Mouse (Mus musculus): ENCODE measurements around the gene Mllt6. TPM values are rescaled to one million over a fixed set of nuclear protein-coding genes. Genes with fewer than 3 reads are reported as not detected.

Gene Mllt6
- 113 and 142 TPM in 2 replicates for total RNA-seq (2012; rRNA removed)

DNA sequence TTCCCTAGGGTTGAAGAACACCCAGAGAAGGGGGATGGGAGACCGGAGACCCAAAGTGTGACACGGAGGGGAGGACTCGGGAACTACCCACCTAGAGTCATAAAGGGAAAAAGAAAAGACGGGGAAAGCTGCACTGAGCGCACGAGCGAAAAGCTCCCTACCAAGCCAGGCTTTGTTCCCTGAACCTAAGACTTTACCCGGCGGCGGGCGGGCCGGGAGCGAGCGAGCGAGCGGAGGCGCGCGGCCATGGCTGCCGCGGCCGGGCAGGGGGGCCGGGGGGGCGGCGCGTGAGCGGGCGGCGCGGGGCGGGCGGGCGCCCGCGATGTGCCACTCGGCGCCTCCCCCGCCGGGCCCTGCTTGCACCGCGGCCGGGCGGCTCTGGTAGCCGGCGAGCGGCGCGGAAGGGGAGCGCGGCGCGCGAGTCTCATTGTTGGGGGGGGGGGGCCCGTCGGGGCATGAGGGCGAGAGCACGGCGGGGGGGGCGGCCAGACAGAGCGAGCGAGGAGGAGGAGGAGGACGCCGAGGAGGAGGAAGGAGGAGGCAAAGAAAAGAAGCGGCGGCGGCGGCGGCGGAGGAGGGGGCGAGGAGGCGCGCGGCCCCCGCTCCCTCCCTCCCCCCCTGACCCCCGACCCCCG lies at the start of gene Mllt6:
Mllt6 (plus strand) TSS at position 522 of the 635 bp plus-strand sequence.
- peak within 1 kb of the TSS; percentile 96 for H3K9ac ChIP-seq (ENCODE audit: insufficient read depth, low read depth, low read length, poor library complexity, severe bottlenecking)
- TF ChIP-seq ZC3H11A (IDR thresholded peaks at IDR 0.05; ENCODE audit: borderline replicate concordance, low read depth, low read length): no peak
- TF ChIP-seq ZNF384 (IDR thresholded peaks at IDR 0.05; ENCODE audit: low read depth, low read length): no peak
- no peak for TF ChIP-seq CHD2 (IDR thresholded peaks at IDR 0.05; ENCODE audit: low read depth, low read length)
- TF ChIP-seq MAFK (IDR thresholded peaks at IDR 0.05; ENCODE audit: insufficient read depth, low read depth, low read length): no peak
- no peak for TF ChIP-seq HCFC1 (IDR thresholded peaks at IDR 0.05; ENCODE audit: borderline replicate concordance, insufficient read depth, low read length)

DNA sequence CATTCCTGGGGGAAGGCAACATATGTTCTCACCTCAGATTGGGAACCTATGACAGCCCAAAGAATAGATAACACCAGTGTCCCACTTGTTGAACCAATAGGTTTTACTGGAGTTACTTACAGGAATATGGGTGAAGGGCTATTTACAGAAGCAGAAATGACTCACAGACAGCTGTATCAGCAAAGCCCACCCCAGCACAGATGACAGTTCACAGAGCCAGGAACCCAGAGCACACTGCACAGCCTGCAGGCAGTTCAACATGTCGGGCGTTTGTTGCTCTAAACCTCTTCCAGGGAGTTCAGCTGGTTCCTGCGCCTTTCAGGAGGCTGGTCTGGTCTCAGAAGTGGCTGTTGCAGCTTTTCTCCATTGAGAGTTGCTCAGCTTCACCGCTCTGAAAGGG lies 47.9 kb upstream of the Mllt6 start:
- in situ Hi-C loops (cut with MboI; ENCODE audit: low sequenced_read_pairs in 2 of 2, unreplicated experiment in 2 of 2): no loop called here
- Histone ChIP-seq H3K36me3 (ENCODE audit: control insufficient read depth, insufficient read depth, low read length, poor library complexity, severe bottlenecking) (peaks cover 17% of the 10 kb centered on the region), H3K4me3 (ENCODE audit: insufficient read depth in 1 of 2, low read depth in 1 of 2, low read length in 2 of 2, poor library complexity in 1 of 2, severe bottlenecking in 1 of 2) (no peak overlapping the region), H3K4me1 (ENCODE audit: control insufficient read depth in 2 of 2, insufficient read depth in 2 of 2, low read length in 2 of 2, poor library complexity in 1 of 2) (peaks cover 0 to 12% of the 10 kb centered on the region in 2 experiments; a peak in 2 of 4 replicates), H3K27ac (ENCODE audit: insufficient read depth, low read depth, low read length, poor library complexity, severe bottlenecking) (no peak overlapping the region), H3K9ac (ENCODE audit: insufficient read depth, low read depth, low read length, poor library complexity, severe bottlenecking) (no peak overlapping the region), H3K9me3 (ENCODE audit: control insufficient read depth, insufficient read depth, low read depth, low read length) (no peaks in the 10 kb centered on the region)
- no peak for DNase-seq (ENCODE audit: low read depth, low spot score)
- no peak for TF ChIP-seq HCFC1 (IDR thresholded peaks at IDR 0.05; ENCODE audit: borderline replicate concordance, insufficient read depth, low read length)
- no peak for TF ChIP-seq ZC3H11A (IDR thresholded peaks at IDR 0.05; ENCODE audit: borderline replicate concordance, low read depth, low read length)
- TF ChIP-seq ZNF384 (IDR thresholded peaks at IDR 0.05; ENCODE audit: low read depth, low read length): no peak
- TF ChIP-seq CHD2 (IDR thresholded peaks at IDR 0.05; ENCODE audit: low read depth, low read length): no peak
- no peak for TF ChIP-seq MAFK (IDR thresholded peaks at IDR 0.05; ENCODE audit: insufficient read depth, low read depth, low read length)

More for the DNA sequence above, at the start of gene Mllt6:
- Histone ChIP-seq H3K4me1 (ENCODE audit: control insufficient read depth in 2 of 2, insufficient read depth in 2 of 2, low read length in 2 of 2, poor library complexity in 1 of 2) (peaks cover 6 to 15% of the 10 kb centered on the region in 2 experiments; a peak in 3 of 4 replicates), H3K4me3 (ENCODE audit: insufficient read depth in 1 of 2, low read depth in 1 of 2, low read length in 2 of 2, poor library complexity in 1 of 2, severe bottlenecking in 1 of 2) (peak within 1 kb of the TSS; percentile 86 to 91), H3K9me3 (ENCODE audit: control insufficient read depth, insufficient read depth, low read depth, low read length) (no peaks in the 10 kb centered on the region), H3K27ac (ENCODE audit: insufficient read depth, low read depth, low read length, poor library complexity, severe bottlenecking) (peak within 1 kb of the TSS; percentile 100), H3K36me3 (ENCODE audit: control insufficient read depth, insufficient read depth, low read length, poor library complexity, severe bottlenecking) (peaks cover 22% of the 10 kb centered on the region)
- no peak for DNase-seq (ENCODE audit: low read depth, low spot score)
- in situ Hi-C loops (cut with MboI; ENCODE audit: low sequenced_read_pairs in 2 of 2, unreplicated experiment in 2 of 2): no loop called here

DNA sequence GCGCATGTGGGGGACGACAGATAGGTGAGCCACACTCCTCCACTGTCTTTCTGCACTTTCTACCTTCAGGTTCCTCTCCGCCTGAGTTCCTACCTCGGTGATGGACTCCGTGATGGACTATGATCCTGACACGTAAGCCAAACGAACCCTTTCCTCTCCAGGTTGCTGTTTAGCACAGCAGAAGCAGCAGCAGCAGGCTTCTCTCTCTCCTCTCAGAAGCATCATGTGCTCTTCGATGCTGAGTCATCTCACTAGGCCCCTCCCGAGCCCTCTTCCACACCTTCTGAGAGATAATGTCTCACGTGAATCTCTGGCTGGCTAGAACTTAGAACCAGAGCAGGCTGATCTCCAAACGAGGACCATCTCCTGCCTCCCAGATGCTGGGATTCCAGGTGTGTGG lies 44.8 kb upstream of the Mllt6 start:
- TF ChIP-seq MAFK (IDR thresholded peaks at IDR 0.05; ENCODE audit: insufficient read depth, low read depth, low read length) (peak; percentile 64; the same call in 1 of the 2 replicates), CHD2 (IDR thresholded peaks at IDR 0.05; ENCODE audit: low read depth, low read length) (no peak)
- in situ Hi-C loops (cut with MboI; ENCODE audit: low sequenced_read_pairs in 2 of 2, unreplicated experiment in 2 of 2): no loop called here
- H3K27ac ChIP-seq (ENCODE audit: insufficient read depth, low read depth, low read length, poor library complexity, severe bottlenecking): peak overlapping the region; percentile 58; the same call in 1 of the 2 replicates

DNA sequence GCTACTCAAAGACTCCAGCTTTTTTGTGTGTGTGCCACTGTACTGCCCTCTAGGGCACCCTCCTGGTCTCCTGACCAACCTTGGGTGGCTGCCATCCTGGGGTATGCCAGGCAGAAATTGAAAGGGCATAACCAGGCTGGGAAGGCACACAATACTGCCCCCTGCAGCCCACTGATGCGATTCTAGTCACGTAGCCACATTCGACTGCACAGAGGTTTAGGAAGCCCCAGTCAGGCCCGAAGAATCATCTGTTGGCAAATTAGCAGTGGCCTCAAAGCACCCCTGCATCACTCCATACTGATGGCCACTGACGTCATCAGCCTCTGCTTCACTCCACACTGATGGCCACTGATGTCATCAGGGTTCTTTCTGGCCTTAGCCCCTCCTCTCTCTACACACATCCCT lies 43.8 kb upstream of the Mllt6 start:
- peaks cover 29% of the 10 kb centered on the region for H3K36me3 ChIP-seq (ENCODE audit: control insufficient read depth, insufficient read depth, low read length, poor library complexity, severe bottlenecking)
- DNase-seq (ENCODE audit: low read depth, low spot score): no peak
- in situ Hi-C loops (cut with MboI; ENCODE audit: low sequenced_read_pairs in 2 of 2, unreplicated experiment in 2 of 2): no loop called here
- H3K9me3 ChIP-seq (ENCODE audit: control insufficient read depth, insufficient read depth, low read depth, low read length): no peaks in the 10 kb centered on the region
- TF ChIP-seq CHD2 (IDR thresholded peaks at IDR 0.05; ENCODE audit: low read depth, low read length) (no peak), ZNF384 (IDR thresholded peaks at IDR 0.05; ENCODE audit: low read depth, low read length) (no peak), ZC3H11A (IDR thresholded peaks at IDR 0.05; ENCODE audit: borderline replicate concordance, low read depth, low read length) (no peak), MAFK (IDR thresholded peaks at IDR 0.05; ENCODE audit: insufficient read depth, low read depth, low read length) (no peak), HCFC1 (IDR thresholded peaks at IDR 0.05; ENCODE audit: borderline replicate concordance, insufficient read depth, low read length) (no peak)
- no peak overlapping the region for H3K27ac ChIP-seq (ENCODE audit: insufficient read depth, low read depth, low read length, poor library complexity, severe bottlenecking)
- H3K4me1 ChIP-seq (ENCODE audit: control insufficient read depth in 2 of 2, insufficient read depth in 2 of 2, low read length in 2 of 2, poor library complexity in 1 of 2): peaks cover 0 to 12% of the 10 kb centered on the region in 2 experiments; a peak in 2 of 4 replicates
- no peak overlapping the region for H3K4me3 ChIP-seq (ENCODE audit: insufficient read depth in 1 of 2, low read depth in 1 of 2, low read length in 2 of 2, poor library complexity in 1 of 2, severe bottlenecking in 1 of 2)
- no peak overlapping the region for H3K9ac ChIP-seq (ENCODE audit: insufficient read depth, low read depth, low read length, poor library complexity, severe bottlenecking)

More for the DNA sequence above, 44.8 kb upstream of the Mllt6 start:
- H3K4me3 ChIP-seq (ENCODE audit: insufficient read depth in 1 of 2, low read depth in 1 of 2, low read length in 2 of 2, poor library complexity in 1 of 2, severe bottlenecking in 1 of 2): no peak overlapping the region; a peak in 1 of 4 replicates
- DNase-seq (ENCODE audit: low read depth, low spot score): no peak
- peaks cover 28% of the 10 kb centered on the region for H3K36me3 ChIP-seq (ENCODE audit: control insufficient read depth, insufficient read depth, low read length, poor library complexity, severe bottlenecking)
- peaks cover 0 to 12% of the 10 kb centered on the region in 2 experiments; a peak in 2 of 4 replicates for H3K4me1 ChIP-seq (ENCODE audit: control insufficient read depth in 2 of 2, insufficient read depth in 2 of 2, low read length in 2 of 2, poor library complexity in 1 of 2)
- H3K9me3 ChIP-seq (ENCODE audit: control insufficient read depth, insufficient read depth, low read depth, low read length): no peaks in the 10 kb centered on the region
- peak overlapping the region; percentile 55 for H3K9ac ChIP-seq (ENCODE audit: insufficient read depth, low read depth, low read length, poor library complexity, severe bottlenecking)

Measured in ES-E14 (cell line).